Mouse (Mus musculus) CD8-positive naive resting alpha-beta T cell, adult 2 months (primary cell): ENCODE data around the gene Mmadhc.

ENCODE experiments used
- DNase-seq, 2 experiments: peaks; one replicate each; pipeline ENCODE4 v3.0.0; 2022; ENCODE audit warnings: low read depth in 2 of 2, low spot score in 2 of 2

Gene Mmadhc

GRCm38 (mm10) chr2:50265215-50265785, 31.3 kb downstream of the Mmadhc start:
- DNase-seq, result no peak

GRCm38 (mm10) chr2:50264059-50264458, 32.5 kb downstream of the Mmadhc start:
- no peak for DNase-seq

DNA sequence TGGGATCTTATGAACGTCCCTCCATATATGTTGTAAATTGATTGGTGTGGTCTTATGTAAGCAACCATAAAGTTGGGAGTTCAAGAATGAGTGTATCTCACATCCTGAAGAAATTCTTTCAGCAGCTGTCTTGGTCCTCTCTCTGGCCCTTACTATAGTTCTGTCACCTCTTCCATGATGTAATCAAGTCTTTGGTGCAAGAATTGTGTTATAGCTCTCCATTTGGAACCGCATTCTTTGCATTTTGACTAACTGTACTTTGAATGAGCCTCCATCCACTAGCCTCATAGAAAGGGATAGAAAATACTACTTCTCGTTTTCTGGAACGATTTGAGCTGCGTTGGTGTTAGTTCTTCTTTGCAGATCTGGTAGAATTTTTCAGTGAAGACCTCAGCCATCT, 41.6 kb downstream of the Mmadhc start:
- DNase-seq, result no peak

DNA sequence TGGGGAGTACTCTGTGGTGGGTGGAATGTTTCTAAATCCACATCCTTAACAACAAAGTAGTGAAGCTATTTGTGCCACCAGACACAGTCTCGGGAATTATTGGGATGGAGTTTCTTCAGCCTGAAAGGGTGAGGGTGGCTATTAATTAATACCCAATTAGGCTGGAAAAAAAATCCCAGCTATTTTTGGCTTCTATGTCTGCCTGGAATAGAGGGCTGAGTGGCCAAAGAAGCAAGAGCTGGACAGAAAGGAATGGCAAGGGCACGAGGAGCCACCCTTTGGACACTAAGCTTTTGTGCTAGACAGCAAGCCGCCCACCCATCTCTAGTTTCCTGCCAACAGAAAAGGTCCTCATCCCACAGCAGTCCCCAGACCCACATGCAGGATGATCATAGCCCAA, 48.0 kb downstream of the Mmadhc start:
- DNase-seq, result no peak

GRCm38 (mm10) chr2:50233491-50233890, 63.1 kb downstream of the Mmadhc start:
- DNase-seq, result no peak
